Mouse (Mus musculus) embryo, embryonic 11 days (tissue): Measurements from ENCODE around the gene Tln2.

Source experiments
- DNase-seq: peaks from one replicate; pipeline ENCODE4 v3.0.0-alpha.2; 2015

Gene Tln2

DNA sequence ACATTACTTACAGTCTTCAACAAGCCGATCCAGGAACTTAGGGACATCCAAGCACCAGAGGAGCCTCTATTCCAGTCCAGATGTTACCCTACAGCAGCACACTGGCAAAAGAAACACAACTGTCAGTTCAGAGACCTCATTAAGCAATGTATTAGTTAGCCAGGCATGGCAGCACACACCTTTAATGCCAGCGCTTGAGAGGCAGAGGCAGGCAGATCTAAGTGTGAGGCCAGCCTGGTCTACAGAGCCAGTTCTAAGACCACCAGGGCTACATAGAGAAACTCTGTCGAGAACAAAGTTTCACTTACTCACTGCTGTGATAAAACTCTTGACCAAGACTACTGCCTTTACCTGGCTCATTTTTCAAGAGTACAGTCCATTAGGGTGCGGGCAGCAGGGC is at the start of gene Tln2:
Gene Tln2, minus strand, starts transcription at position 101 of the 400 bp plus-strand sequence.
- DNase-seq = no peak

DNA sequence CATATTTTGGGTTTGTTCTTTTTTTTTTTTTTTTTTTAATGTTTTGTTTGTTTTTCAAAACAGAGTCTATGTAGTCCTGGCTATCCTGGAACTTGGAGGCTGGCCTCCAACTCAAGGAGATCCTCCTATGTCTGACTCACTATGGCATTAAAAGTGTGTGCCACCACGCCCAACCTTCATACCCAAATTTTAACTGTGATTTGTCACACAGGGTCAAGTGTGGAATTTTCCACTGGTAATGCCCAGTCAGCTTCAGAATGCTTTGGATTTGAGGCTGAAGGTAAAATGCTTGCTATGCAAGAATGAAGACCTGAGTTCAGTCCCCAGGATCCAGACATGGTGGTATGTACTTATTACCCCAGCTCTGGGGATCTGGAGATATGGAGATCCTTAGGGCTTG is 49.7 kb upstream of the Tln2 start:
- no peak for DNase-seq

DNA sequence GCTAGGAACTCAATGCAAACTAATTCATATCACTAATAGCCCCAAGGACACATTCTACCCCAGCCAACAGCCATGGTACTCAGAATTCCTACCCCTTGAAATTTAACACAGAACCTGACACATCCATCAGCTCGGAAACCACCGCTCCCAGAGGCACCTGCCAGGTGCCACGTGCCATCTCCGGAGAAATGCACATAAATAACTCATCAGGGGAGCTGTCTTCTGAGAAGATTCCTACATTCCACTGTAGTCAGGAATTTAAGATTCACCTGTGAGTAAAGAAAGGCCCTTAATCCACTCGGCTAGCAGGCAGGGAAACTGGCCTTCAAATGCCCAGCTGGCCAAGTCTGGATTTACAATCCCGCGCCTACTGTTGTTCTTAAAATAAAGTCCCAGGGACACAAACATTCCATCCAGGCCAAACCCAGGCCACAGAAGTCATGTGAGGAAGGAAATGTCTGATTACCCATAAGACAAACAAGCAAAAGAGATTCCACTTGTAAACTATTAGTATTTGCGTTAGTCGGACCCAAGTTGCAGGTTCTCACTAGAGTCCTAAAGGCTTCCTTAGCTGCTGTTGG is 48.4 kb upstream of the Tln2 start:
- no peak for DNase-seq

DNA sequence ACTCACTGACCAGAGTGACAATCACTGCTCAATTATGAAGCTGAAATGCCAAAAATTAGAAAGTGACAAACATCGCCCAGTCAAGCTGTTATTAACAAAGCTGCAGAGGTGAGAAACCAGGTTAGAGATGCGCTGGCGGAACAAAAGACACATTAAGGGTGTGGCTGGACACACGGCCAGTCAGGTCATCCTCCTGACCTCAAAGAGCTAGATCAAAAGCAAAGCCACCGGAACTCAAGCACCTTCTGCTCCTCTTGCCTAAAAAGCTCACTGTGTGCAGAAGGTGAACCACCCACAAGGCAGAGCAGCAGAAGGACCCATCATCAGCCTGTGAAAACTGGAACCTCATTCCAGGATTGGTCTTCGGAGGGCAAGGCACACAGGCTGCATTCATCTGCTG is 47.8 kb upstream of the Tln2 start:
- DNase-seq = no peak

DNA sequence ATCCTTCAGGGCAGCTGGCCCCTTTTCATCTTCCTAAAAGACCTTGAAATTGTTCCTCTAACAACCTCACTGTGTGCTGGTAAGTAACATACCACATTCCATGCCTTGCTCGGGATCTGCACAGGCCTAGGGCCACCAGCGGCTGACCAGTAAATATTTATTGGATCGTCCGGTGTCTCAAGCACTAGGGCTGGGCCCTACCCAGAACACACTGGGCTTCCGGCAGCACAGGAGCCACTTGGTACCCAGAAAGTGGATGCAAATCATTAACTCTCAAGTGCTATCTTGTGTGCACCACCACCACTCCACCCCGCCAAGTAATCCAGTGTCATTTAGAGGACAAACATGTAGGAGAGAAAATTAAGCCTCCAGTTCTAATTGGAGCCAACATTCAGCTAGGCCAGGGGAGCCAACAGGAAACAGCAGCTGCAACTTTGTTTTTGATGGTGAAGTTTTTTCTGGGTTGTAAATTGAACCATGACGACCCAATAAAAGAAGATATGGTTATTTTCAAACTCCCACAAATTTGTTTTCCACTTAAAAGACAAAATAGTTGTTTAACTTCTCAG is 46.4 kb upstream of the Tln2 start:
- DNase-seq = peak; percentile 37

DNA sequence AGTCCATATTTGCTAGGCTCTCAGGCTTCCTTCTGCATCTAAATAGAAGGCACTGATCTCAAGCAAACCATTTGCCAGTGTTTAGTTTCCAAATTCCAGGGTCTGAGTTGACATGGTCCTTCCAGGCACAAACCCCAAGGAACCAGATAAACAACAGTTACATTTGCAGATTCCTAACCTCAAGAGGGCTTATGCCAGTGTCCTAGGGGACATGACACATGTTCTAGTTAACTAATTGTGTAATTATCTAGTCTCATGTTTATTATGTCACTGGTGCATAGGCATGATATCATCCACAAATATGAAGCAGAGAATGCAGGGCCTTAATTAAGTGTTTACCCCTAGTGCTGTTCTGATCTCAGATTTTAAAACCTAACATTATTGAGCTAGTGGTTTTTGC is 45.4 kb upstream of the Tln2 start:
- DNase-seq = no peak

DNA sequence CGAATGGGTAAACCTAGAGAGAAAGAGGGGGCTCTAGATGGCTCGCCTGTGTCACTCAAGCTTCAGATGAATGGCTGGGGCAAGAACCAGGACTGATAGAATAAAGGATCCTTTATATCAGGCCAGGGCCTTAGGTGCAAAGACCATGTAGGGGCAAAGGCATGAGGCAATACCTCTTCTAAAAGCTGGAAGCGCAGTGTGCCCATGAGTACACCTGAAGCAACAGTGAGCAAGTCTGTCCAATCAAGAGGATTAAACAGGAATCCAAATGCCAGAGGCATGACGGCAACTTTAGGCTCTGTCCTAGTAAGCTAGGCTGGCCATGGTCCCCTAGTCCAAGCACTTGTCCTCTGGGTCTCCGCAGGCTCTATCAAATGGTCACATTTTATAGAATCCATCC is 42.8 kb upstream of the Tln2 start:
- DNase-seq = no peak

DNA sequence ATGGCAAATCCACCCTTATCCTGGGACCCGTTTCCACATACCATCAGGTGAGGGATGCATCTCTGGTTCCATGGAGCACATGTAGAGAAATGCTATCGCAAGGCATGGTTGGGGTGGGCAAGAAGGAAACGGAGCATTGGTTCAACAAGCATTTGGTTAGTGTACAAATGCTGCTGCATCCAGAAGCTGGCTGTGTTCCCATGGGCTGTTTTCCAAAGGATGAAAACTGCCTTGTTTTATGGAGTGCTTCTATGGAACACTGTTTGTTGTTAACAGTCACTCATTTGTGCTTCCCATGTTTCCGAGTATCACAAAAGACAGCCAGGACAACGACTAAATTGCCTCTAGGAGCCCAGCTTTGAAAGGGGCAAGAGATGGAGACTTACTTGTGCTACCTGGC is 35.7 kb upstream of the Tln2 start:
- DNase-seq = no peak

DNA sequence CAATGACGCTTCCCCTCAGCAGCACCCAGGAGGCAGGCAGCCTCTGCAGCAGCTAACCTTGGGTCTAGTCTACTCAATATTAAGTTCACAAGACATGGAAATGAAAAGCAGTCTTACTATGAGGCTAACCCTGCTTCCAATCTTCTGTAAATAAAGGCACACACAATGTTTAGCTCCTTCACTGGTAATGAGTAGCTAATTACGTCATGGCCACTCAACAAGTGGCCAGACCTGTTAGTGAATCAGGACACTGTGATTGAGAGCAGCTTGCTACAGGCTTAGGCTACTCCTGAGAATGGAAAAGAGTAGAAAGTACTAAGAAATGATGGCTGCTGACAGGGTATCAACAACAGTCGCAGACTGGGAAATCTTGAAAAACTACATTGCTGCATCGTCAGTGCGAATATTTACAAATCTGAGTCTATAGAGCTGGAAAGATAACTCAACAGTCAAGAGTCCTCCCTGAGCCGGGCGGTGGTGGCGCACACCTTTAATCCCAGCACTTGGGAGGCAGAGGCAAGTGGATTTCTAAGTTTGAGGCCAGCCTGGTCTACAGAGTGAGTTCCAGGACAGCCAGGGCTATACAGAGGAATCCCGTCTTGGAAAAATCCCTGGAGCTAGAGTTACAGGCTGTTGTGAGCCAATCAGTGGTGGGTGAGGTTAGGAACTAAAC is 34.1 kb upstream of the Tln2 start:
- no peak for DNase-seq

DNA sequence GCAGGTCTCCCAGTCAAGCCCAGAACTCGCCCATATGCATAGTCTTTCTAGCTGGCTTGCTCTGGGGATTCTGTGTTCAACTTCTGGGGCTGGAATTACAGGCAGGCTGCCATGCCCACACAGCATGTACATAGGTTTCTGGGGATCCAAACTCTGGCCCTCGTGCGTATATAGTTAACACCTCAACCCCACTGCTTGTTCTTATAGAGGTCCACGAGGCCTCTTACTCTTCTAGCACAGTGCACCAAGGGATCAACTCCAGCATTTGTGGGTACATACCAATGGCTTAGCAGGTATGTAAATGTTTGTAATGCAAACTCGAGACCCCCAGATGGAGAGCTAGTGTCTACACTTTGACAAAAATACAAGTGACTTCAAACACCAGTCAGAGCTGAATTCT is 33.2 kb upstream of the Tln2 start:
- no peak for DNase-seq

DNA sequence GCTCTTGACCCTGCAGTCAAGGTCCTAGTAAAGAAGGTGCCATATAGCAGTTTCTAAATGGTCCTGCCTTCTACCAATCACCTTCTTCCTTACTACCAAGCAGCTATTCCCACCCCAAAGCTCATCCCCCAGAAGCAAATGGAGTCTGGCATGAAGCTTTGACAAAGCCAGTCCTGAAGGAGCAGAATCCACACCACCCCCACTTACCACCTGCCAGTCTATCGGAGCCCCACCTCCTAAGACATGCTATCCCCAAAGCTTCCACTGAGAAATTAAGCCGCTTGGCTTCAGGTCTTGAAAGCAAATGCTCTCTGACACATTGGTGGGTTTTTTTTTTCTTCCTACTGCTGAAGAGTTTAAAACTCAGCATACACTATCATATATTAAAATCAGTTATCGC is 27.6 kb upstream of the Tln2 start:
- no peak for DNase-seq

DNA sequence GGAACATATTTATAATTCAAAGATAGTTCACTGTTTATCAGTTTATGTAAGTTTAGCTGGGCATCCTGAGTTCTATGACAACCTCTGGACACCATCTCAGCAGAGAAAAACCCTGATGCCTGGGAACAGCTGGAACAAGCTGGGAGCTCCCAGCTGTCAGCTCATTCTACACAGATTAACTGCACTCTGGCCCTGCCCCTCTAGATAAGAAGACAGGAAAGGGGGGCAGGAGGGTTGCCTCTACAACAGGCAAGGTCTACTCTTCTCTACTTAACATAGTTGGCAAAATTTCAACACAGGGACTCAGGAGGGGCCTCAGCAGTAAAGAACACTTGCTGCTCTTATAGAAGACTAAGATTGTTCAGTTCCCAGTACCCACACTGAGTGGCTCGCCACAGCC is 27.0 kb upstream of the Tln2 start:
- DNase-seq = no peak

DNA sequence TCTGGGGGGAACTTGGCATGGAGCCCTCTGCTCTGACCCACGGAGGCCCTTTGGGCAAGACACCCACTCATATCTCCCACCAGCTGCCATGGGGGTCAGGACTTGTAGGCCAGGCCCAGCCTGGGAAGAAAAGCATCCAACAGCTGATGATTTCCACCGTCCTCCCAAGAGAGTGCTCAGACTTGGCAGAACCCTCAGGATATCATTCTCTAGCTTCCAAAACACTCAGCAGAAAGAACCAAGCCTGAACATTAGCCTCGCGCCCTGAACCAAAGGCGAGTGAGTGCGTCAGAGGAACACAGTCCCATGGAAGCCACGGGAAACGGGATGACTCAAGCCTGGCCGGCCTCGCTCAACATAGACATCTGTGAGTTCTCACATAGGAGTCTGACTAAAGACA is 25.4 kb upstream of the Tln2 start:
- DNase-seq = no peak

DNA sequence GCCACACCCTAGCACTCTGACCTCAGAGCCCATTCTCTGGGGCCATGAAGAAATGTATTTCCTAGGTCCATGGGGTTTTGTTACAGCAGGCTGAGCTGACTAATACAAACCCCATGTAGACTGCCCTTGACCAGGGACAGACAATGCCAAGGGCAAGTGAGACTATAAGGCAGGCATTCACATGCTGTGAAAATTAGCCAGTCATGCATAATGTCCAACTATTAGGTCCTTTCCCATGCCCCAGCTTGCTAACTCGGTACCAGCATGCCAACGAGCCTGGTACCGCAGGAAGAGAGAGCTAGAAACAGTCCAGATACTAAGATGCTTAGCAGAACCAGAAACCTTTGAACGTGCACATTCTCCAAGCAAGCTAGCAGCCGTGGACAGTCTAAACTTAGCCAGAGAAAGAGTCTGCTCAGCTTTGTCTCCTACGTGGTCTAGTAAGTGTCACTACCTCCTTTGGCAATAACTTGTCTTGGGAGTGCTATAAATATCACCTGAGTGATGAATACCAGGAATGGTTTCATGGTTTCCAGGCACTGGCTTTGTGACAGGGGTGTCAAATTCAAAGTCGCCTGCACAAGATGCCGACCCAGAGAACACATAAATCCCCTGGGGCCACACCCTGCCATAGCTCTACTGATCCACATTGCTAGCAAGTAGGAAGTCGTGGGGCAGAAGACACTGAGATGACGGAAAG is 22.2 kb upstream of the Tln2 start:
- DNase-seq = no peak

DNA sequence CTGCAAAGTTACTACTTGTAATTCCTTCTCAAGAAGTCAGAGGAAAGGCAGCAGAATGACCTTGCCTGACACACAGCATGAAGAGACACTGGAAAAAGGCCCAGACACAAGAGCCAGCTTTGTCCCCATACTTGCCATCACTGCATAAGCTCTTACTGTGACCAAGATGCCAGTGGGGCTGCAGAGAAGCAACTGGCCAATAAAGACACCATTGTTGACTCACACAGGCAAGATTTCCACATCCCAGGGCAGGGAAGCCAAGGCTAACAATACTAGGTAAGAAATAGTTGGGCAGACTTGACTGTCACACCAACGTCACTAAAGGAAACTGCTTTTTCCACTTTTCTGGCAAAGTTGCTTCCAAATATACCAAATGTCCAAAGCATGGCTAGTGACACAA is 20.0 kb upstream of the Tln2 start:
- DNase-seq = no peak

DNA sequence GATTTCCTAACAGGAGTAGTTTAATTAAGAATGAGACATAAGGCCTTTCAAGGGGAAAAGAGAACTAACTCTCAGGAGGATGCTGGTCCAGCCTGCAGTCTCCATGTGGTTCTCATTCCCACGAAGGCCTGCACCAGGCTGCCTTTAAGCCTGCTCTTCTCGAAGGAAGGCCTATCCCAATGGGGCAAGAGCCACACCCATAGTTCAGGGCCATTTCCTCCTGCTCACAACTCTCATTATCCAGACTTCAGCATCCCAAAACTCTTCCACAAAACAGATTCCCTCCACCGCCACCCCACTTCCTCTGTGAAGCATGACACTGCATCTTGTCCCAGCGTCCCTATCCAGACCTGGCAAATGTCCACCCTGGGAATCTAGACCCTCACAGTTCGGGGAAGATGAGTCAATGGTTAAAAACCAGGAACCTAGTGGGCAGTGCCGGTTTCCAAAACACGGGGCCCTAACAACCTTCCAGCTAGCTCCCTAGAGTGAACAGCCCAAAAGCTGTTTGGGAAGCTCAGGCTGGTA is 15.3 kb upstream of the Tln2 start:
- no peak for DNase-seq

DNA sequence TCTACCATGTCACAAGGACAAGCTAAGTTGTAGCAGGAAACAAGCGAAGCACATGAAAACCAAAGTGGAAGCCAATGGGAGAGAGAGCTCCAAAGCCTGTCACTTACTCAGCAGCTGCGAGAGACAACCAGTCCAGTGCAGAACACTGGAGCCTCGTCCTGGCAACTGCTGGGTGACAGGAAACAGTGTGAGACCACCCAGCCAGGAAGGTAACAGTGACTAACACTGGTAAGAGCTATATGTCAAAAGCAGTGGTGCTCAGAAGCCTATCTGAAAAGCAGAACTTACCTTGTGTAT is 14.1 kb upstream of the Tln2 start:
- DNase-seq = peak; percentile 35

DNA sequence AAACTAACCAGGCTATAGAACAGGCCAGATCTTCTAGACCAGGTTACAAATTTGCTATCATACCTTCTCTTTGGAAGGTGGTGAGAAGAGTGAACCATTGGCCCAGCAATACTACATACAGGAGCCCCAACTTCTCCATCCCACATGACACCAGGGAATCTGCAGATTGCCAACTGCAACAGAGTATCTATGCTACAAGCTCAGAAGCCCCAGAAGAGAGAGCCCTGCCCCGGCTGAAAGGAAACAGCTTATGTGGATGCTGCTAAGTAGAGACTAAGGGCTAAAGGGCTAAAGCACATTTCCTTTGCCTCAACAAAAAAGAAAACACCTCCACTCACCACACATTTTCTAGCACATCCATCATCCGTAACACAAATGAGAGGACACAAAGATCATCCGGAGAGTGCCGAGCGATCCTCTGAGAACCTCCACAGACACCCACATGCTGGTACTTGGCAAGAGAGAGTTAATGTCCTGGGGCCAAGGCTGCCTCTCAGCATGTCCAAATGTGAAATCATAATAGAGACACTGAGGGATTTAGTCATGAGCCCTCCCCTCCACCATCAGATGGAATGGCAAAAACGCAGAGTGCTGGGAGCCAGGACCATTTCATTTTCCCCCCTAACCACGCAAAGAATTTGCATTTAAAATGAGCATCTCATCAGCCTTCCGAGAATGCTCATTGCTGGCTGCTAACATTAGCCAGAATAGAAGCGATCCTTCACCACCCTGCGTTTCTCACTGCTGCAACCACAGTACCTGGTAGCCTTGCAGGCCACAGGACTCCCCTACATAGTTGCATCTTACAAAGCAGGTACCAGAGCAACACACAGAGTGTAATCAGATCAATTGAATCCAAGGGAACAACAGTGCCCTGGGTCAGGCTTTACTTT is 13.5 kb upstream of the Tln2 start:
- peak; percentile 26 for DNase-seq

DNA sequence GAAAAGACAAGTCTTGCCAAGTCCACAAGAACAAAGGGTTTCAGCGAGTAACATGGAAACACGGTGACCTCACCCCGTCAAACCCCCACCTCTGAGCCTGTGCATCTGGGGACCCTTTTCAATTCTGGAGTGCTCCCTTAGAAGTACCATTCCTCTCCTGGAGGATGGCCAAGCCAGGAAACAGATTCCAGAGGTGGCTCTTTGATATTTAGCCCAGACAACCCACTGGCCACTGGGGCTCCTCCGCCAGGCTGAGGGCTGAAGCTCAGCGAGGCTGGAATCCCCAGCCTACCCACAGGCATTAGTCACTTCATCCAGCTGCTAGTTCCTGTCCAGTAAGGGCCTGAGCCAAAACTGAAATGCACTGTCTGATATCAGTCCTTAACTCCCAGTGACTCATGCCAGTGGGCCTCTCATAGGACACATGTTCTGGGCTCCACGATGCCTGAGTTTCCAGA is 6.3 kb upstream of the Tln2 start:
- no peak for DNase-seq

DNA sequence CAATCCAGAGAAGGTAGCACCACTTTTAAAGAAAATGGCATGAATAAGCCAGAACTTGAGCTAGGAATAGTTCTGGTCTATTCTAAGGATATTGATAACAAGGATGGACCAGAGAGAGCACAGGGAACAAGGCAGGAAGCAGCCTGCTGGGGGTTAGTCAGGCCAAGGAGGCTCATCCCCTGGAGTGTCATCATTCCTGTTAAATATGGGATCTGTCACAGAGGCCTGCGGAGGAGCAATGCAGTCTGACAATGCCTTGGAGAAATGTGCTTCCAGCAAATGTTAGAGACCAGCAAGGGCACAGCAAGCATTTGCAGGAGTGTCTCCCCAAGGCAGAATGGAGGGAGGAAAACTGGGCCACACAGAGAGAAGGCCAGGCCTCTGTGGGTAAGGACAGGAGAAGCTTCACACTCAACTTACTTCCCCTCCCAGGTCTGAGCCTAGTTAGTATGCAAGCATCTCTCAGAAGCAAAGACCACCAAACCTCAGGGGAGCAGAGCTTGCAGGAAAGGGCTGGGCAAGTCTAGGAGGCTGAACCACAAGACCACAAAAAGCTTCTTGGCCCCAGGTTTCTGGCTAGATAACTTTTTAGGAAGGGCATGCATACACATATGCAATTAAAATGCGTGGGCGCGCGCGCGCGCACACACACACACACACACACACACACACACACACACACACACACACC is 9.5 kb downstream of the Tln2 start:
- peak; percentile 29 for DNase-seq

DNA sequence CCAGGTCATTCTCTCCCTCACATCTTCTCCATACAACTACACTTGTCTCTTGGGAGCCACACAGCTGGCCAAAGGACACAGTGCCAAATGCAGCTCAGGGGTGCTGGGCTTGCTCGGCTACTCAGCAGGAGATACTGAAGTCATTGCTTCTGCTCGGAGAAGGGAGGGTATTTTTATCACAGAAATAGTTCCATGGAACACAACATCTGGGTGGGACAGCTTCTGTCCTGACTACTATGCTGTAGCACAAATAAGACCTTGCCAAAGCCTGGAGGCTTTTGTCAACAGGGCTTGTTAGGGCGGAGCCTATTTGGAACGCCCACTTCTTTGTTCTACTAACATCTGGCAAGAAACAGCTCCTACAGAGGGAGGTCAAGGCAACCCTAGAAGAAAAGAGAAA is 10.2 kb downstream of the Tln2 start:
- peak; percentile 58 for DNase-seq

DNA sequence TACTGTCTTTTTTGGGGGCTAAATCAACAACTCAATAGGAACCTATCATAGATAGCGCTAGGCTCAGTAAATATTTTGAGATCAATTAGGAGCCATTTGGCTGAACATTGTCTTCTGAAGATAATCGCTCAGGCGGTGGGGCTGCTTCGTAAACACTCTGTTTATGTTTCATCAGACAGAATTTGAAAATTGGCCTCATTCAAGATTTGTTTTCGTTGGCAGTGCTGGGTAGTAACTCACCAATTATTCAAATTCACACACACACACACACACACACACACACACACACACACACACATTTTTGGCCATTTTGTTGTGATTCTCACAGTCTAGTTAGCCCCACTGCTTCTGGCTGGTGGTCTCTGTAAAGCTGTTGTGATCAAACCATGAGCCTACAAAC is 12.9 kb downstream of the Tln2 start:
- no peak for DNase-seq
